Mouse (Mus musculus): ENCODE results near the gene Ssu72. TPM values are rescaled to one million over a fixed set of nuclear protein-coding genes. Genes with fewer than 3 reads are reported as not detected.

Ssu72 gene
- polyA plus RNA-seq, 1 experiment from 2014 or later, result 171 TPM

- Histone ChIP-seq H3K36me3 (ENCODE audit: control insufficient read depth, insufficient read depth) (peaks cover 31% of the 10 kb centered on the region), H3K9me3 (ENCODE audit: control insufficient read depth) (no peaks in the 10 kb centered on the region), H3K4me3 (ENCODE audit: low read depth, low read length) (peak overlapping the region; percentile 66), H3K27ac (ENCODE audit: low read depth, low read length) (peak overlapping the region; percentile 80), H3K9ac (ENCODE audit: low read depth, low read length) (peak overlapping the region; percentile 56), H3K4me2 (replicated peaks; ENCODE audit: low read depth) (peak overlapping the region; percentile 94), H3K27me3 (replicated peaks; ENCODE audit: control insufficient read depth, insufficient read depth, low read length) (no peaks in the 10 kb centered on the region), H3K4me1 (replicated peaks; ENCODE audit: control insufficient read depth, insufficient read depth, low read length) (no peaks in the 10 kb centered on the region)
- ATAC-seq, result peak; percentile 24; the same call in 1 of the 2 replicates
- 2% methylated on average over 10 of the region's 10 CpGs for WGBS
- TF ChIP-seq CTCF (IDR thresholded peaks at IDR 0.05; ENCODE audit: low read depth), result peak; percentile 61
Measured at GRCm38 (mm10) chr4:155759862-155760612, 55.4 kb downstream of the Ssu72 start.

GRCm38 (mm10) chr4:155760613-155761355 lies 56.2 kb downstream of the Ssu72 start, which contains the start of gene Atad3a:
TSS of gene Atad3a (minus strand) at chr4:155761093.
- TF ChIP-seq CTCF (IDR thresholded peaks at IDR 0.05; ENCODE audit: low read depth), result no peak
- Histone ChIP-seq H3K36me3 (ENCODE audit: control insufficient read depth, insufficient read depth) (peaks cover 25% of the 10 kb centered on the region), H3K9ac (ENCODE audit: low read depth, low read length) (peak within 1 kb of the TSS; percentile 56), H3K4me3 (ENCODE audit: low read depth, low read length) (peak within 1 kb of the TSS; percentile 66), H3K9me3 (ENCODE audit: control insufficient read depth) (no peaks in the 10 kb centered on the region), H3K27ac (ENCODE audit: low read depth, low read length) (peak within 1 kb of the TSS; percentile 80), H3K27me3 (replicated peaks; ENCODE audit: control insufficient read depth, insufficient read depth, low read length) (no peaks in the 10 kb centered on the region), H3K4me1 (replicated peaks; ENCODE audit: control insufficient read depth, insufficient read depth, low read length) (no peaks in the 10 kb centered on the region), H3K4me2 (replicated peaks; ENCODE audit: low read depth) (peak within 1 kb of the TSS; percentile 94)
- 1% methylated on average over 67 of the region's 68 CpGs for WGBS
- ATAC-seq, result peak; percentile 97

- Histone ChIP-seq H3K4me2 (replicated peaks; ENCODE audit: low read depth) (peak overlapping the region; percentile 94), H3K4me1 (replicated peaks; ENCODE audit: control insufficient read depth, insufficient read depth, low read length) (no peaks in the 10 kb centered on the region), H3K27me3 (replicated peaks; ENCODE audit: control insufficient read depth, insufficient read depth, low read length) (no peaks in the 10 kb centered on the region), H3K36me3 (ENCODE audit: control insufficient read depth, insufficient read depth) (peaks cover 17% of the 10 kb centered on the region), H3K9ac (ENCODE audit: low read depth, low read length) (peak overlapping the region; percentile 56), H3K27ac (ENCODE audit: low read depth, low read length) (peak overlapping the region; percentile 42; the same call in 1 of the 2 replicates), H3K4me3 (ENCODE audit: low read depth, low read length) (peak overlapping the region; percentile 66), H3K9me3 (ENCODE audit: control insufficient read depth) (no peaks in the 10 kb centered on the region)
- TF ChIP-seq CTCF (IDR thresholded peaks at IDR 0.05; ENCODE audit: low read depth), result no peak
- no peak for ATAC-seq
- WGBS, result 3% methylated on average over 28 of the region's 28 CpGs
Measured at GRCm38 (mm10) chr4:155761356-155762099, 56.9 kb downstream of the Ssu72 start.

GRCm38 (mm10) chr4:155762357-155762756 lies 57.8 kb downstream of the Ssu72 start:
- no peak for ATAC-seq
- no peaks in the 10 kb centered on the region for H3K9me3 ChIP-seq (ENCODE audit: control insufficient read depth)
- no peaks in the 10 kb centered on the region for H3K4me1 ChIP-seq (replicated peaks; ENCODE audit: control insufficient read depth, insufficient read depth, low read length)
- H3K27me3 ChIP-seq (replicated peaks; ENCODE audit: control insufficient read depth, insufficient read depth, low read length), result no peaks in the 10 kb centered on the region
- H3K4me2 ChIP-seq (replicated peaks; ENCODE audit: low read depth), result no peak overlapping the region
- H3K36me3 ChIP-seq (ENCODE audit: control insufficient read depth, insufficient read depth), result peaks cover 10% of the 10 kb centered on the region; the same call in 1 of the 2 replicates
- H3K9ac ChIP-seq (ENCODE audit: low read depth, low read length), result no peak overlapping the region
- H3K4me3 ChIP-seq (ENCODE audit: low read depth, low read length), result no peak overlapping the region
- no peak overlapping the region for H3K27ac ChIP-seq (ENCODE audit: low read depth, low read length)
- TF ChIP-seq CTCF (IDR thresholded peaks at IDR 0.05; ENCODE audit: low read depth), result no peak
- WGBS, result 81% methylated on average over 3 of the region's 3 CpGs

GRCm38 (mm10) chr4:155769496-155769879 lies 64.9 kb downstream of the Ssu72 start:
- Histone ChIP-seq H3K4me3 (ENCODE audit: low read depth, low read length) (peak overlapping the region; percentile 56; the same call in 1 of the 2 replicates), H3K9ac (ENCODE audit: low read depth, low read length) (peak overlapping the region; percentile 68; the same call in 1 of the 2 replicates), H3K36me3 (ENCODE audit: control insufficient read depth, insufficient read depth) (no peaks in the 10 kb centered on the region; the same call in 1 of the 2 replicates), H3K27me3 (replicated peaks; ENCODE audit: control insufficient read depth, insufficient read depth, low read length) (no peaks in the 10 kb centered on the region), H3K4me1 (replicated peaks; ENCODE audit: control insufficient read depth, insufficient read depth, low read length) (0 out of 2 replicates have a peak, but pooled peaks cover 6% of the 10 kb centered on the region), H3K9me3 (ENCODE audit: control insufficient read depth) (no peaks in the 10 kb centered on the region), H3K4me2 (replicated peaks; ENCODE audit: low read depth) (peak overlapping the region; percentile 92; the same call in 1 of the 2 replicates), H3K27ac (ENCODE audit: low read depth, low read length) (no peak overlapping the region)
- no peak for ATAC-seq
- no peak for TF ChIP-seq CTCF (IDR thresholded peaks at IDR 0.05; ENCODE audit: low read depth)
- WGBS, result 64% methylated on average over 5 of the region's 5 CpGs

Measured in intestine, postnatal 0 days (tissue).